Mouse (Mus musculus) thymus, adult 2 months (tissue): Measurements from ENCODE around the gene Olfr1466.

ENCODE experiments used
- CTCF ChIP-seq: fragments of 200-500 bp; IDR thresholded peaks from 2 replicates; pipeline ENCODE4 v1.5.1; 2012; ENCODE audit warnings: mild to moderate bottlenecking, control low read depth, low read length, moderate library complexity, borderline replicate concordance; ENCODE audit not compliant: control insufficient read depth, poor library complexity, insufficient read depth; ENCODE audit errors: extremely low read depth
- POLR2A ChIP-seq: fragments of 200-500 bp; IDR thresholded peaks from 2 replicates; pipeline ENCODE4 v1.6.1; 2012; ENCODE audit warnings: mild to moderate bottlenecking, low read length, control low read depth, moderate library complexity; ENCODE audit not compliant: control insufficient read depth, poor library complexity, insufficient read depth; ENCODE audit errors: extremely low read depth

- TF ChIP-seq POLR2A (no peak), CTCF (no peak)
Measured at GRCm38 (mm10) chr19:13315441-13315840, 23.2 kb upstream of the Olfr1466 start, which contains the start of gene Olfr1465.
